Mouse (Mus musculus) liver (tissue): Measurements from ENCODE around the gene Crx.
"Not testable (repeated sequence)": the region's sequence is repeated elsewhere in the genome, so short reads cannot be mapped to it uniquely, and the experiment has no call there.

ENCODE experiments used
- DNase-seq: peaks from one replicate; pipeline ENCODE4 v3.0.0-alpha.2; 2020; ENCODE audit warnings: mixed read lengths

Gene Crx

DNA sequence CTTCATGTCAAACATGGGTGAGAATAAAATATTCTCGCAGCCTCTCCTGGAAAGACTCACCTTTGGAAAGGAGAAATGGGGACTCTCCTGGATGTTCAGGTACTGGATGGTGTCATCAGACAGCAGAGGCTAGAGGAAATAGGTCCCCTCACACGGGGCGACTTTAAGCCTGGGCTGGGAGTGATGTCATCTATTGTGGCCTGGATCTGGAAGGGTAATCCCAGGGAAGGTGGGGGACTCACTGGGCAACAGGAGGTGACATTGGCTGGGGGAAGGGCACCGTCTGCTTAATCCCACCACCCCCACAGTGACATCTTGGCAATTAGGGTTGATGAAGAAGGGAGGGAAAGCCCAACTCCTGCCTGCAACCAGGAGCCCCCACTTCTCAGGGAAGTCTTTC lies at the start of gene Crx:
TSS of gene Crx (minus strand) at position 213 of the 400 bp plus-strand sequence.
- DNase-seq: no peak

DNA sequence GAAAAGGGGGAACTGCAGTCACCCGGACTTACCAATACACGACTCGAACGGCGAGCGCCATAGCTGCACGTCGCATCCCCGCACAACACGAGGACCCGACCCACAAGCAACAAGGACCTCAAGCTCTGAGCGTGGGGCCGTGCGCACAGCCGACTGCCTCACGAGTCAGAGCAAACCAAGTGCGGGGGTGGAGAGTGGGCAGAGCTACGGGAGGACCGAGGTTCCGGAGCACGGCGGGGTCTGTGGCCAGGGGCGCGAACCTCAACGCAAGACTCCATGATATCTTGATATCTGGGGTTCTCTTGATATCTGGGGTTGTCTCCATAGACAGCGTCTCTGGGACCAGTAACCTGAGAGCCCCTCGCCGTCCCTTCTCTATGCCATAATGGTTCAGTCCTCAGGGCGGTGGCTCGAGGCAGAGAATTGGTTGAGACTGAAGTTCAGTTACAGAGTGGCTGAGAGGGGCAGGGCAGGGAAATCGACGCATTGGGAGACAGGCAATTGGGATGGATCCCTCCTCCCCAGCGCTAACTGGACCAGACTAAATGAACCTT lies 42.5 kb upstream of the Crx start, which contains the start of gene Selenow:
TSS of gene Selenow (minus strand) at position 183 of the 554 bp plus-strand sequence.
- DNase-seq: peak; percentile 94

DNA sequence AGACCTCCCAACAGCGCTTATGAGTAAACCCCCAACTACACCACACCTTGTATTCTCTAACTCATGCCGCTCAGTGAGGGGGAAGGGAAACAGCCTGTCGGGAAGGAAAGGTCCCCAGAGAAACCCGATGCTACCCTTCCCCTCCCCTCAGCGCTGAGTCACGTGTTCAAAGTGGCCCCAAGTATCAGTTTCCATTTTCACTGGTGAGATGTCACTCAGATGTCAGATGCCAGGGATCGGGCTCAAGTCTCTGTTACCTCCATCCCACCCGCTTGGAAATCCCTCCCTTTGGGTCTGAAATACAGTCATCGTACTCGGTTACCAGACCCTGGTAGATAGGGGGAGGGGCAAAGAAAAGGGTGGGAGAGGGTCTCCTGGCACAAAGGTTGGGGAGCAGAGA lies 42.0 kb upstream of the Crx start:
- peak; percentile 54 for DNase-seq

DNA sequence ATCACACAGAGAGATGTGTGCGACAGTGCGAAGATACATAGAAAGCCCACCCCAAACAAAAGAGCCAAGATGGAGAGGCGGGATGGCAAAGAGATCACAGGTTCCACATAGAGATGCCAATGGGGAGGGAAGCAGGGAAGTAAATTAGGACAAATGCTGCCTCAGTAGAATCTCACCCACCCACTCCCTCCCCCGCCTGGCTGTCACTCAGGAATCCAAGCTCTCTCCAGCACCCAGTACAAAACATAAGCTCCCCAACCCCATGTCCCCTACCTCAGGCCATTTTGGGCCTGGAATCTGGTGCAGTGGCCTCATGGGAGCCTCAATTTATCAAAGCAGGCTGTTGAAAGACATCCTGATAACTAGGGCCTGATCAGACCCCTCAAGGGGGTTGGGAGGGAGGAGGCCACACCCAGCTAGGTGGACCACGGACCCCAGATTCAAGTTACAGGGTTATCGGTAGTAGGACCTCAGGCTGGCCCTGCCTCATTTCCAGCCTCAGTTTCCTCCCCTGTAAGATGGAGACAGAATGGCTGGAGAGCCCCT lies 41.0 kb upstream of the Crx start:
- no peak for DNase-seq

DNA sequence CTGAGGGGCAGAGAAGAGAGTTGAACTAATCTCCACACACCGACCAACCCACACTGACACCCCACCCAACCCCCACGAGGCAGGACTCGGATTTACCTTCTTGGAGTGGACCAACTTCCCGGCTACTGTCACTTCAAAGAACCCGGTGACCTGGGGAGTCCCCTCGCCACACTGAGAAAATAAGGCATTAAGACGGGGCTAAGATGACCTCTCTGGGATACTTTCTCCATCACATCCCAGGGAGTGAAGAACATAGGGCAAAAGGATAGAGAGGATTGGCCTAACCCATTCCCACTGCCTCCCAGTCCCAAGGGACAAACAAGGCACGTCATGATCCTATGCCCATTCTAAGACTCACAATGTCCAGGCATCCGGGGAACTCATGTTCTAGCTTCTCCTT lies 40.2 kb upstream of the Crx start:
- no peak for DNase-seq

DNA sequence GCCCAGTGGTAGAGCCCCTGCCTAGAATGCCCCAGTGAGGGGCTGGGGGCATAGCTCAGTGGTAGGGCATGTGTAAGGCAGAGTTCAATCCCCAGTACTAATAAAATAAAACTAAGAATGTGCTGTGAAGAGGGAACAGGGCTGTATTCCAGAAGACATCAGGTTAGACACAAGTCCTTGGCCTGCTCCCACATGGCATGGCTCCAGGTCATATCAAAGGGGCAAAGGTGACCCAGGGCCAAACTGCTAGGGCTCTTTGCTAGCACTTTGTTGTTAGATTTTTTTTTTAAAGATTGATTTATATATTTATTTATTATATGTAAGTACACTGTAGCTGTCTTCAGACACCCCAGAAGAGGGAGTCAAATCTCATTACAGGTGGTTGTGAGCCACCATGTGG lies 38.6 kb upstream of the Crx start:
- DNase-seq: no peak

DNA sequence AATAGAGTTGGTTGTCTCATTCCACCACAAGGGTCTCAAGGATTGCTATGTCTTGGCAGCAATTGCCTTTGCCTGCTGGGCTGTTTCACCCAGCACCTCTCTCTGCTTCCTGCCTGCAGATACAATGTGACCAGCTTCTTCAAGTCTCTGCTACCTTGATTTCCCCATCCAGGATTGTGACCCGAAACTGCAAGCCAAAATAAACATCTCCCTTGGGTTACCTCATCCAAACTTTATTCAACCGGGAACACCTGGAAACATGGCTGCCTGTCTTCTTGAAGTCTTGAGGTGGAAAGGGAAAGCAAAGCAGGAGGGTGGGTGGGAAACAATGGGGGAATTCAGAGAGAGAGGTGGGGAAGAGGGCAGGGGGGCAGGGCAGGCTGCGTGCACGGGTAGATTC lies 37.2 kb upstream of the Crx start:
- no peak for DNase-seq

DNA sequence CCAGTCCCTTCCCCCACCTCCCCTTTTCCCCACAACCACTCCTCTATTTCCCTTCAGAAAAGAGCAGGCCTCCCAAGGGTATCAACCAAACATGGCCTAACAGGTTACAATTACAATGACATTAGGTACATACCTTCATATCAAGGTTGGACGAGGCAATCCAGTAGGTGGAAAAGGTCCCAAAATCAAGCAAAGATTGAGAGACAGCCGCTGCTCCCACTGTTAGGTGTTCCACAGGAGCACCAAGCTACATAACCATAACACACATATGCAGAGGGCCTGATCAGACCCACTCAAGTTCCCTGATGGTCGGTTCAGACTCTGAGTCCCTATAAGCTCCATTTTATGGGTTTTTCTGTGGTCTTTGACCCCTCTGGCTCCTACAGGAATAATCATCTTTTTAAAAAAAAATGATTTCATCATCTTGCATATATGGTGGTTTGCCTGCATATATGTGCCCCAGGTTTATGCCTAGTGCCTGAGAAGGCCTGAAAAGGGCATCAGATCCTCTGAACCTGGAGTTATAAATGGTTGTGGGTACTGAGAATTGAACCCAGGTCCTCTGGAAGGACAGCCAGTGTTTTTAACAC lies 36.5 kb upstream of the Crx start:
- no peak for DNase-seq

DNA sequence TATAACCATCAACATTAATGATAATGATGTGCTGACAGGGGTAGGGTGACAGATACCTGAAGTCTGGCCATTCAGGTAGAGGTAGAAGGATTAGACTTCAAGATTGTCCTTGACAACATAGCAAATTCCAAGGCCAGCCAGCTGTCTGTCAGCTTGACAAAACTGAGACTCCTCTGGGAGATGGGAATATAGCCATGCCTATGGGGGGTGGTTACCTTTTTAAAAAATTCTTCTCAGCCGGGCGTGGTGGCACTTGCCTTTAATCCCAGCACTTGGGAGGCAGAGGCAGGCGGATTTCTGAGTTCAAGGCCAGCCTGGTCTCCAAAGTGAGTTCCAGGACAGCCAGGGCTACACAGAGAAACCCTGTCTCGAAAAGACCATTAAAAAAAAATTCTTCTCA lies 35.9 kb upstream of the Crx start:
- DNase-seq: not testable (repeated sequence)

DNA sequence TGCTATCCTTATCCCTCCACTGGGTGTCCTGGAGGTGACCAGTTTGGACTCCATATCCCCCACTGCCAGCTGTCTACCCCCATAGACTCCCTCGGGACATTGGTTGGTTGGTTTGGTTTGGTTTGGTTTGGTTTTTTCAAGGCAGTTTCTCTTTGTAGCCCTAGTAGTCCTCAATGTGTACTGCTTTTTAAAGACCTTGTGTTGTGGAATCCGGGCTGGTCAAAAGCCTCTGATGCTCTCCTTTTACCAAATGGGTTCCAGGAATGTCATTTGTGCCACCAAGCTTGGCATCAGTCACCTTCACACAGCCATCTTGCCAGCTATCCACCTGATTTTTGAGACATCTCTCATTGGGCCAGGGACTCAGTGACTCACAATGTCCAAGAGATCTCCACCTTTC lies 35.0 kb upstream of the Crx start:
- DNase-seq: no peak

DNA sequence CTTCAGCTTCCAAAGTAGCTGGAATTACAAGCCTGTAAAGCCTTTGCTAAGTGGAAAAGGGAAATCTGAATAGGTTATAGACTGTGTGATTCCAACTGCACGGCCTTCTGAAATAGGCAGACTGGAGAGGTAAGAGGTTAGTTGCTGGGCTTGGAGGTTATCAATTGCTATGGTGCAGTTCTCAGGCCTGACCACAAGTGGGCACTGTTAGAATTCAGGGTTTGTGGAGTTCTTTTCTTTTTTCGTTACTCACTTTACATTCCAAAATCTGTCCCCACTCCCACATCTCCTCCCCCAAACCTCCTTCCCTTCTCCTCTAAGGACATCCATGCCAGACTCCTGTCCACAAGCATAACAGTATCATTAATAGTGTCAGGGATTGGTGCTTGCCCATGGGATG lies 34.5 kb upstream of the Crx start:
- DNase-seq: peak; percentile 34

DNA sequence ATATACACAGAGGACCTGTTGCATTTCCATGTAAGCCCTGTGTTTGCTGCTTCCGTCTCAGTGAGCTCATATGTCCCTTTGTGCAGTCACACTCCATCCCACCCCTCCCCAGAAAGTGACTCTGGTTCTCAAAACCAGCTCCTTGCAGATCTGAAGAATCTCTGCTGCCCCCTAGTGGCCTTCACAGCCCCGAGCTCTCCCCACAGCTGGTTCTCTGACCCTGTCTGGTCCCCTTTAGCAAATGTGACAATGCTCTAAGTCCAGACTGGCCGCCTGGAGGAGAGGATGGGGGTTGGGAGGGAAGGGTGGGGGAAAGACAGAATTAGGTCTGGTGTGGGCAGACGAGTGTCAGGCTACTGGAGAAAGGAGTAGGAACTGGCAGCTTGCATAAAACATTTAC lies 32.4 kb upstream of the Crx start:
- DNase-seq: peak; percentile 79

DNA sequence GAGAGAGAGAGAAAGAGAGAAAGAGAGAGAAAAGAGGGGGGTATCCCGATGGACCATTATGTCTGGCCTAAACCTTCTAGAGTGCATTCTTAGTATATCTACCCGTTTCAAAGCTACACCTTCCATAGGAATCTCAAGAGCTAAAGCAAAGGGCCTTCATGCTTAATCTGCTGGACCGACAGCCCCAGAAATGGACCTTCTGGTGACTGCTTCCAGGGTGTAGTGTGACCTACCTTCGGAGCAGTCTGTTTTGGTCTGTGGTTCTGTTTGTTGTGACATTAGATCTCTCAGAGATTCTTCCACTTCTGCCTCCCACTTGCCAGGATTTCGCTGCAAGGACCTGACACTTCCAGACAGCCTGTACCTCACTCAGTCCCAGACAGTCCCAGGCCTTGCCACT lies 30.8 kb upstream of the Crx start:
- no peak for DNase-seq

DNA sequence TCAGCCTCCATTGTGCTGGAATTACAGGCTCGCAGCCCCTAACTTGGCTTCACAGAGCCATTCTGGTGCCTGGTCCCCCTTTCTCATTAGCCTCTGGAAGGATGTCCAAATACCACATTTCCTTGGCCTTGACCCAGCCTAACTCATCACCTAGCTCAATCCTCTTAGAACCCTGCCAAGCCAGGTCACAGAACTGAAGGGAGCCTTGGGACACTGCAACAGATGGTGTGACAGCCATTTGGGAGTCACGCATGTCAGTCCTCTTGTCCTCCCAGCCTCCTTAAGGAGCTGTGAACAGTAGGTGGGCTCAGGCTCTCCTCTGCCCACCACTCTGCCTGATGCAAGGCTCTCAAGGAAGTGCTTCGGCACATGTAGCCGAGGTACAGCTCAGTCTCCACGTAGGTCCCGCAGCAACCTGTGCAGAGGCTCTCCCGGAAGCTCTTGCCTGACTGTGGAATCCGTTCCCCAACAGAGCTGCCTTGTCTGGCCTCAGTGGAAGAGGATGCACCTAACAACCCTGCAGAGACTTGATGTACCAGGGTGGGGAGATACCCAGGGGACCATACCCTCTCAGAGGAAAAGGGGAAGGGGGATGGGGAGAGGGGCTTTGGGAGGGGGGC lies 28.3 kb upstream of the Crx start:
- DNase-seq: no peak

DNA sequence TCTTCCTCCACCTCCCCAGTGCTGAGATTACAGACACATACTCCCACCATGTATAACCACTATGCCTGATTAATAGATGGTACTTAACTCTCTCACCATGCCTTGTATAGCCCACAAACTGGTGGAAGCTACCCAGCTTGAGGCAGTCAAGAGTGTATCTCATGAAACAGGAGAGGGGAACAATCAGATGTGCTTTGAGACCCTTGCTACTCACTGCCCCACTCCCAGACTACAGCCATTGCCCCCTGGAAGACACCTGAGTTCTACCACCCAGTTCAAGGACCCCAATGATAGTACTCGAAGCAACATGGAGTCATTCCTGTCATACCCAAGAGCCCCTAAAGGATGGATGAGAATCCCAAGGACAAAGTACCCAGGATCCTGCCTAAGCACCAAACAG lies 26.8 kb upstream of the Crx start:
- DNase-seq: no peak

DNA sequence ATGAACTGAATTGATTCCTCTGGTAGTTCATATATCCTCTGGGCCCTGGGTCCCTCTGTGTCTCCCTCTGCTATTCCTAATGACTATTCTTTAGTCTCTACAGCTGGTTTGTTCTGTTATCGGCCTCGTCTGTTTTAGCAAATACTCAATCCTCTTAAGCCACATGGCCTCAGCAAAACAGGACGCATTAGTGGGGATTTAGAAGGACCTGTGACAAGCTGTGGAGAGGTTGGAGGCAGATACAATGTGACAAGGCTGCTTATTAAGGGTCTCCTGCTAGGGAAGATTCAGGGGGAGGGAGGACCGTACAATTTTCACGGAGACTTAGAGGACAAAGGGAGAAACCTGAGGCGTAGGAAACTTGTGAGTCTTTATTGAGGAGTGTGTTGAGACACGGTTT lies 26.1 kb upstream of the Crx start:
- no peak for DNase-seq

DNA sequence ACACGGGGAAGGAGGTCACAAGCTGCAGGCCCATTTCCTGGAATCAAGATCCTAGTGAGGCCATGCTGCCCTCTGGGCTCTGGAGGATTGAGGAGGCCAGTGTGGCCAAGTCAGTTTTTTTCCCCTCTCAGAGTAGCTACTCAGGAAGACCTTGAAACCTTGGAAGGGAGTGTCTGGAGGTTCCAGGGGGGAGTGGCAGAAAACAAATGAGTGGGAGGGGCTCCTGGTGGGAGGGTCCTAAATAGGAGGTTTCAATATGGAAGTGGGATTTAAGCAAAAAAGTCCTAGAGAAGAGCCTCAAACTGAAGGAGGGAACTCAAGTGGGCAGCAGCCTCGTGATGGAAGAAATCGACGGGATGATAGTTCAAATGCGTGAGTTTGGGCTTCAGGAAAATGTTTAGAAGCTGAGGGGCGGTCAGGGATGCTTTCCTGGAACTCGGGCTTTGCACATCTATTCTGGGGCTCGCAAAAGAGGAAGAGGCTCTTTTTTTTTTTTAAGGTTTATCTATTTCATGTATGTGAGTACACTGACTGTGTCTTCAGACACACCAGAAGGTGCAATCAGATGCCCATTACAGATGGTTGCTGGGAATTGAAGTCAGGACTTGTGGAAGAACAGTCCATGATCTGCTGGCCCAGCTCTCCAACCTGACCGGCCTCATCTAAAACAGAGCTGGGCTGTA lies 21.7 kb upstream of the Crx start:
- DNase-seq: no peak

DNA sequence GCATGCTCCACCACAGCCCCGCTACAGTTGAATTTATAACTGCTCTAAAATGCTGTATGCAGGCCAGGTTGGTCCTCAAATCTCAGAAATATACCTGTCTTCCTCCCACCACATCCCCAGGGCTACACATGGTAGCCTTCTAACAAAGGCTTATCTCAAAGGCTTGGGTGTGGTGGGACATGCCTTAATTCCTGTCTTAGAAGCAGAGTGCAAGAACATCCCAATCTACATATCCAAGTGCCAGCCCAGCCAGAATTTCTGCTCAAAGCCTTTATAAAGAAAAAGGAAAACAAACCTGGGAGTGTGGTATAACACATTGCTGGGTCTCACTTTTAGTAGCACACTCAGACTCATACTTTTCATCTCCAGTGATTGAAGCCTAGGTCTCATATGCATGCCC lies 14.5 kb upstream of the Crx start:
- DNase-seq: no peak

DNA sequence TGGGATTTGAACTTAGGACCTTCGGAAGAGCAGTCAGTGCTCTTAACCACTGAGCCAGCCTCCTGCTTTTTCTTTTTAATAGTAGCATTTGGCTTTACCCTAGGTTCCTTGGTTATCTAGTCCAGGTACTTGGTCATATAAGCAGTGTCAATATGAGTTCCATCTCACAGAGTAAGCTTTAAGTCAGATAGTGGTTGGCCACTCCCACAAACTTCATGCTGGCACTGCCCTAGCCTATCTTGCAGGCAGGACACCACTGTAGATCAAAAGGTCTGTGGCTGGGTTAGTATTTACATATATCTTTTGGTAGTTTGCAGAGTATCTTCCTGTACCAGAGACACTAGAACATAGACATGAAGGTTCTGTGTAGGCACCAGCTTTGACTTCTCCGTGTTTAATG lies 4.4 kb upstream of the Crx start:
- peak; percentile 6 for DNase-seq

DNA sequence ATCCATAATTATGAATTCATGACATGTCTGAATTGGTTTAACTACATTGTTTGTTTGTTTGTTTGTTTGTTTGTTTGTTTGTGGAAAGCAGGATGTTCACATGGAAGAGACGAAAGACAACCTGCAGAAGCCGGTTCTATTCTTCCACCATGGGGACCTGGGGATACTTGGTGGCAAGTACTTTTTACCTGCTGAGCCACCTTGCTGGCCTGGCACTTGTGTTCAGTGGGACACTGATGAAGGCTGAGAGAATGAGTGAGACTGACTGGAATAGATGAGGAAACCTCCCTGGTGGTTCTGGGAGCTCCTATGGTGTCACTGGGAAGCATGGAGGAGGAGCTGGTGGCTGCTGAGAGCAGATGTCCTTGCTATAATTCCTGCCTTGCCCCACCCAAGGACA lies 2.5 kb upstream of the Crx start, which contains the start of gene Crxos:
TSS of gene Crxos (plus strand) at position 301 of the 400 bp plus-strand sequence.
- DNase-seq: no peak

DNA sequence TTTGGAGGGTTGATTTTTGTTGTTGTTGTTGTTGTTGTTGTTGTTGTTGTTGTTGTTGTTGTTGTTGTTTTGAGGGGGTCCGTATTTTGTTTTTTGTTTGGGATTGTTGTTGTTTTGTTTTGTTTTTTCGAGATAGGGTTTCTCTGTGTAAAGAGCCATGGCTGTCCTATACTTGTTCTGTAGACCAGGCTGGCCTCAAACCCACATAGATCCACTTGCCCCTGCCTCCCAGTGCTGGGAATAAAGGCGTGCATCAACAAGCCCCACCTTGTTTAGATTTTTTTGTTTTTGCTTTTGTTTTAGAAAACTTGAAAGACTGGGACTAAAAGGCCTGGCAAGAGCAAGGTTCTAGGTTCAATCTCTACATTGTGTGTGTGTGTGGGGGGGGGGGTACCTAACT lies 2.1 kb upstream of the Crx start:
- no peak for DNase-seq

DNA sequence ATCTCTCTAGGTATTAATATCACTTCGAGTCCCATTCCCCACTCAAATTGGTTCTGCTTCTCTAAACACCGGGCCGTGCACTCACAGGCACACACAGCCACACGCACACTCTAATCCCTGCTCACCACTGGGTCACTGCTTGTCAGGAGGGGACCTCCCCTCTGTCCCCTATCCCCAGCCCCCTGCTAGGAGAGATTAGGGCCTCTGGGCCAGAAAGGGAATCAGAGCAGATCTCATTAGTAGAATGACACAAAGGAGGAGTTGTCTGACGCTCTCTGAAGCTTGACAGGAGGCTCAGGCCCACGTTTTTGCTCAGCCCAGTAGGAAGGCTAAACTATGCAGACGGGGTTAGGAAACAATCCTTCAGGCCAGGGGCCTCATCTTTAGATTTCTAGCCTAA lies 1.6 kb upstream of the Crx start:
- DNase-seq: no peak

DNA sequence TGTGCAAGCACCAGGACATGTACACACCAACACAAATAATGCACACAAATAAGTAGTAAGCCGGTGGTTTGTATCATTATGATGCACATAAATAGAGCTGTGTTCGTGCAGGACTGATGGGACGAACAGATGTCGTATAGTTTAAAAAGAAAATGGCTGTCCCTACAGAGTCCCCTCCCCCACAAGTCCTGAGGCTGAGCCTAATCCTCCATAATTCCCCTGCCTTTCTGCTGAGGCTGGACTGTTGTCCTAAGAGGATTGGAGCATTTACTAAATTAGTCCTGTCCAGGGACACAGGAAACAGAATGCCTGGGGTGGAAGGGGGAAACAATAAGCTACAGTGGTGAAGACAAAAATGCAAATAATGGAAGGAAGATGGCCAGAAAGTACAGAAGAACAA lies 15.7 kb downstream of the Crx start:
- no peak for DNase-seq

DNA sequence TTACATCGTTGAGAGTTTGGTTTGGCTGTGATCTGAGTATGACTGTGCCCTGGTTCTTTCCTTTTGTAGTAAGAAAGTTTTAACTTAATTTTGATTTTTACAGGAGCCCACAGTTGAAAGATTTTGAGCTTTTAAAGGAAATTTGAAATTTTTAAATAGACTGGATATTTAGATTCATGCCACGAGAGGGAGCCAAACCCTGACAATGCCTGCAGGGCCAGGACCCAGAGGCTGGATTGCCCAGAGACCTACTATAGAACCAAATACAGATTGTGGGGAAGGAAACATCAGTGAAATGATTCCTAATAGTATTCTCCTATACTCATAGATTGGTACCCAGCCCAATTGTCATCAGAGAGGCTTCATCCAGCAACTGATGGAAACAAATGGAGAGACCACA lies 20.1 kb downstream of the Crx start:
- DNase-seq: no peak
